Mouse (Mus musculus) heart, adult 2 months (tissue): ENCODE results near the gene Nubpl. TPM values are rescaled to one million over a fixed set of nuclear protein-coding genes. Genes with fewer than 3 reads are reported as not detected.

Experiments used
- DNase-seq, 2 experiments: peaks; one replicate each; pipeline ENCODE4 v3.0.0; 2021
- H3K27ac ChIP-seq: fragments of 200-600 bp; 2 replicates; pipeline ENCODE4 v1.8.1; 2022
- H3K27me3 ChIP-seq: fragments of 200-500 bp; 2 replicates; pipeline ENCODE4 v1.6.1; 2012; ENCODE audit warnings: mild to moderate bottlenecking, low read length, inconsistent platforms, mixed read lengths; ENCODE audit not compliant: control insufficient read depth, insufficient read depth
- H3K36me3 ChIP-seq: fragments of 200-500 bp; 2 replicates; pipeline ENCODE4 v1.6.1; 2012; ENCODE audit warnings: low read length, inconsistent platforms; ENCODE audit not compliant: control insufficient read depth, insufficient read depth
- H3K4me1 ChIP-seq: fragments of 200-500 bp; 2 replicates; pipeline ENCODE4 v1.6.1; 2011; ENCODE audit warnings: low read length; ENCODE audit not compliant: control insufficient read depth, insufficient read depth
- H3K4me3 ChIP-seq: fragments of 200-600 bp; 2 replicates; pipeline ENCODE4 v1.8.1; 2022
- H3K79me2 ChIP-seq: fragments of 200-500 bp; replicated peaks from 2 replicates; pipeline ENCODE4 v1.6.1; 2012; ENCODE audit warnings: mild to moderate bottlenecking, inconsistent platforms, low read length, moderate library complexity, mixed read lengths; ENCODE audit not compliant: control insufficient read depth, insufficient read depth
- H3K9ac ChIP-seq: fragments of 200-500 bp; 2 replicates; pipeline ENCODE4 v1.6.1; 2012; ENCODE audit warnings: low read depth, mild to moderate bottlenecking, control low read depth, inconsistent platforms, low read length, mixed read lengths
- CTCF ChIP-seq: fragments of 200-600 bp; IDR thresholded peaks from 2 replicates; pipeline ENCODE4 v1.8.1; 2022; ENCODE audit warnings: antibody characterized with exemption, mild to moderate bottlenecking, moderate library complexity
- EP300 ChIP-seq: fragments of 200-500 bp; IDR thresholded peaks from 2 replicates; pipeline ENCODE4 v1.6.1; 2011; ENCODE audit warnings: low read depth, low read length, control low read depth; ENCODE audit not compliant: insufficient read depth
- POLR2A ChIP-seq: fragments of 200-500 bp; IDR thresholded peaks from 2 replicates; pipeline ENCODE4 v1.6.1; 2011; ENCODE audit warnings: mild to moderate bottlenecking, low read depth, low read length, control low read depth; ENCODE audit not compliant: insufficient read depth
- WGBS: fragments of 180-500 bp; shearing (Covaris S2); methylation state at CpG from one replicate; pipeline ENCODE4 v1.1.7; 2018; 5-methylcytosine and 5-hydroxymethylcytosine counted together
- intact Hi-C: fragments of 180-260 bp; cut with DNase I; formaldehyde crosslinking; loops from one replicate; pipeline ENCODE4 v1.15.1; 2025
- polyA plus RNA-seq: library from polyadenylated mRNA; depleted of rRNA; stranded (reverse); fragments of >200 nt; gene quantifications from 2 replicates; pipeline ENCODE4 v1.2.3, GENCODE M21; 2012
- total RNA-seq, 2 experiments: library from RNA; stranded (reverse); gene quantifications; 2 replicates each; pipeline ENCODE4 v1.2.3; 2021

Gene Nubpl
- total and polyA plus RNA-seq, 3 experiments = 3.2 to 10.3 (median 7.5) TPM

DNA sequence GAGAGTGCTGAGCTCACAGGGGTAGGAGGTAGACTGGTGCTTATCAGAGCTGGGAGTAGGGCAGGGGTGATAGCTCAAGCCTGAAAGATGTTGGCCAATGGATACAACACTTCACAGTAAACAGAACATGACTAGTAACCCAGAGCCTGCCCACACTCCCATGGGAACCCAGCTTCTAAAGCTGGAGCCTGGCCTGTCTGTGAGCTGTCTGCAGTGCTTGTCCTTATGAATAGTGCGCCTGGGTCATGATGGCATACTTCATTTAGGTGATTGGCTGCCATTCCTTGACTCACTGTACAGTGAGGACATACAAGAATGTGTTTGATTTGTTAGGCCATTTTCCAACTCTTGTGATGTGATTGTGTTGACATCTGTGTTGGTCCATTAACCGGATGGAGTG lies 200.5 kb downstream of the Nubpl start:
- H3K9ac ChIP-seq = no peak overlapping the region
- no peaks in the 10 kb centered on the region; the same call in 1 of the 2 replicates for H3K4me1 ChIP-seq
- no peak for TF ChIP-seq POLR2A
- no peak for TF ChIP-seq EP300
- TF ChIP-seq CTCF = no peak
- 70% methylated on average over 2 of the region's 2 CpGs for WGBS
- H3K79me2 ChIP-seq = no peaks in the 10 kb centered on the region
- no peak overlapping the region for H3K4me3 ChIP-seq
- intact Hi-C loops = no loop called here
- H3K36me3 ChIP-seq = no peaks in the 10 kb centered on the region
- H3K27ac ChIP-seq = no peak overlapping the region
- no peaks in the 10 kb centered on the region for H3K27me3 ChIP-seq
- DNase-seq = no peak

DNA sequence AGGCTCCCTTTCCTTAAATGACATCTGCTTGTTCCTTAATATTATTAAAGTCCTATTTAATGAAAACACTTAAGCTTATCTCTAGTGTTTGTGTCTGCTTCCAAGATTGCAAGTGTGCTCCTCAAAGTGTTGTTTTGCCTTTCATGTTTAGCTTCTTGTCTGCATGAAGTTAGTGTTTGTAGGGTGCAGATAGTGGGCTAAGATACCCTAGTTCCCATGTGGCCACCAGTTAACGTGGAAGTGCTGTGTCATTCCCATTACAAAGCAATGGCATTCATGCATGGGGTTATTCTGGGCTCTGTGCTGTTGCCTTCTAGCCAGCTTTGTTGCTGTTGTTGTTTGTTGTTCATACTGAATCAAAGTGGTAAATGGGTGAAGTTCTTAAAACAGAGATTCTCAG lies 201.1 kb downstream of the Nubpl start:
- 25% methylated on average over 1 of the region's 1 CpGs for WGBS
- Histone ChIP-seq H3K27ac (no peak overlapping the region), H3K79me2 (no peaks in the 10 kb centered on the region), H3K4me3 (no peak overlapping the region), H3K4me1 (no peaks in the 10 kb centered on the region; the same call in 1 of the 2 replicates), H3K27me3 (no peaks in the 10 kb centered on the region), H3K36me3 (no peaks in the 10 kb centered on the region), H3K9ac (no peak overlapping the region)
- no peak for DNase-seq
- intact Hi-C loops = no loop called here
- TF ChIP-seq POLR2A (no peak), EP300 (no peak), CTCF (no peak)

DNA sequence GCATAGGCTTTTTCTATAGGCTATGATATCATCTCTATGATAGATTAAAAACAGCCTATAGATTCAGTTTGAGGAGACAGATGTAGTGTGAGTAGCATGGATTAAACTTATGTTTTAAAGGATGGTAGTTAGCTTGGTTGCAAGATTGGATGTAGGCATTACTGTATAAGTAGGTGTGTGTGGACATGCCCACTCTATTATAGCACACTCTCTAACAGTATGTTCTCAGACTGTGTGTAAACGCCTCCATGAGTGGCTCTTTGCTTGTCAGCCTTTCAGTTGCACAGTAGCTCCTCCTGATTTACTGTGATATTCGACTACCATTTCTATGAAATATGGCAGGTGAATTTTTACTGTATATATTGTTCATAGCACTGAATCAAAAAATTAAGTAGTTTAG lies 205.4 kb downstream of the Nubpl start:
- DNase-seq = no peak
- no peak overlapping the region for H3K9ac ChIP-seq
- no peak overlapping the region for H3K4me3 ChIP-seq
- no peak overlapping the region for H3K27ac ChIP-seq
- no peaks in the 10 kb centered on the region for H3K27me3 ChIP-seq
- intact Hi-C loops = no loop called here
- H3K79me2 ChIP-seq = no peaks in the 10 kb centered on the region
- 91% methylated on average over 2 of the region's 2 CpGs for WGBS
- no peak for TF ChIP-seq EP300
- no peak for TF ChIP-seq POLR2A
- no peak for TF ChIP-seq CTCF
- H3K36me3 ChIP-seq = no peaks in the 10 kb centered on the region
- H3K4me1 ChIP-seq = no peaks in the 10 kb centered on the region; the same call in 1 of the 2 replicates

DNA sequence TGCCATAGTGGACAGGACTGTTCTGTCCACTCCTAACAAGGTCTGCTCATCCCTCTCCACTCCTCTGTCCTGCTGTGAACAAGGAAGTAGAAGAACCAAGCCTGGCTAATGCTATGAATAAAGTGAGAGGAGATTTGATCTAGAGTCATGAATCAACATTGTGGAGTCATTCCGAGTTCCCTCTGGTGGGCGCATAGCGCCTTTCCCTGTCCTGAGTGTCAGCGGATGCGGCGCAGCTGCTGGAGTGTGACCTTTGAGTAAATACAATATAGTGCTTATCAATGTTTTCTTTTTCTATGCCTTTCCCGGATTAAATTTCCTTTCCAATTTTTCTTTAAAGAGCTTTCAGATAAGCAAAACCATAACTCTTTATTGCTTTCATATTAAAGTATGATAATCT lies 208.8 kb downstream of the Nubpl start:
- no peak for TF ChIP-seq POLR2A
- TF ChIP-seq EP300 = no peak
- TF ChIP-seq CTCF = no peak
- H3K27me3 ChIP-seq = no peaks in the 10 kb centered on the region
- 74% methylated on average over 7 of the region's 7 CpGs for WGBS
- intact Hi-C loops = no loop called here
- no peak for DNase-seq
- H3K27ac ChIP-seq = no peak overlapping the region
- no peak overlapping the region for H3K4me3 ChIP-seq
- H3K4me1 ChIP-seq = no peaks in the 10 kb centered on the region
- H3K36me3 ChIP-seq = no peaks in the 10 kb centered on the region
- H3K79me2 ChIP-seq = no peaks in the 10 kb centered on the region
- no peak overlapping the region for H3K9ac ChIP-seq

- no peaks in the 10 kb centered on the region; the same call in 1 of the 2 replicates for H3K79me2 ChIP-seq
- intact Hi-C loops = no loop called here
- WGBS = 79% methylated on average over 10 of the region's 10 CpGs
- no peaks in the 10 kb centered on the region for H3K4me1 ChIP-seq
- TF ChIP-seq EP300 (no peak), CTCF (no peak), POLR2A (no peak)
- no peaks in the 10 kb centered on the region for H3K36me3 ChIP-seq
- H3K9ac ChIP-seq = no peak overlapping the region
- no peaks in the 10 kb centered on the region for H3K27me3 ChIP-seq
- H3K4me3 ChIP-seq = no peak overlapping the region
- no peak for DNase-seq
- no peak overlapping the region for H3K27ac ChIP-seq
Measured at GRCm38 (mm10) chr12:52307331-52307982, 209.9 kb downstream of the Nubpl start.

- no peak for TF ChIP-seq POLR2A
- no peak for TF ChIP-seq EP300
- TF ChIP-seq CTCF = no peak
- Histone ChIP-seq H3K4me1 (no peaks in the 10 kb centered on the region), H3K79me2 (no peaks in the 10 kb centered on the region; the same call in 1 of the 2 replicates), H3K36me3 (no peaks in the 10 kb centered on the region), H3K27ac (no peak overlapping the region), H3K27me3 (no peaks in the 10 kb centered on the region), H3K9ac (no peak overlapping the region), H3K4me3 (no peak overlapping the region)
- DNase-seq = no peak
- intact Hi-C loops = no loop called here
- WGBS = 88% methylated on average over 7 of the region's 7 CpGs
Measured at GRCm38 (mm10) chr12:52308628-52309027, 211.1 kb downstream of the Nubpl start.
